In the genomic region with DNA sequence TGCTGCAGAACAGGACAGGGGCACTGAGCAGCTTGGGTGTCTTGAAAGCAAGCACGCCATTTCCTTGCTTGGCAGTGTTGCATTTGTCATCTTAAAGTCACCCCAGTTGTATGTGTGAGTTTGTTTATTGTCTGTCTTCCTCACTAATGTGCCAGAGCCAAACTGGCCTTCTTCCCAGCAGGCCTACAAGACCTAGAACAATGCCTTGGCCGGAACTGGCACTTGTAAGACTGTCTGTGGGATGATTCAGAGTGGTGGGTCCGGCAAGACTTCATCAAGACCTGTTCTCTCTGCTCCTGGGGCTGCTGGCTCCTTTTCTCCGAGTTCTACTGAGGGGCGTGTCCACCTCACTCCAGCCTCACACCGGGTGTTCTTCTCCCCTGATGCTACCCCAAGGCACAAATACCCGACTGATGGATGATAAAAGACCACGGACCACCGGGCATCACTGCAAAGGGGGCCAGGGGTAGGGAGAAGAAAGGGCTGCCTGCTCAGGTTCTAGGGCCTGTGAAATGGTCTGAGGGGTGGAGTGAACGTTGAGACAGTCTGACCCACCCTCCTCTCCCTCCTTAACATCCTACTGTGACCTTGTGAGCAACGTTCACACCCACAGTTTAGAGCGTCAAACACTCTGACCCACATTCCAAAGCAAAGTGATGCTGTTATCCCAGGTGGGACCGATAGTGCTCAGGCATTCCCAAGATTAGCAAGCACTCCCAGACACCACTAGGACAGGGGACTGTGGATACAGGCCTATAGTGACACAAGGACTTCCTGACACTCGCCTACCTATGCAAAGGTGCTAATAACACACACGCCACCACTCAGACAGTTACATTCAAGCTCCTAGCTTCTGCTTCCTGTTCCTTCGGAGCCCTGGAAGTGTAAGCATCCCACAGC, we compare ENCODE assay signal across 10 mouse cellular contexts. TPM values are rescaled to one million over a fixed set of nuclear protein-coding genes. Genes with fewer than 3 reads are reported as not detected.
DNase-seq lines count a peak whose midpoint lies in the region; ATAC-seq lines count a peak whose summit lies in the region.
"Had no signal": no experiment of that assay in that cellular context is flagged by ENCODE, and none has a peak within 500 bp of the region (broad histone marks: within the 10 kb centered on the region; RNA-seq: fewer than 3 reads in every experiment).

No protein-coding gene starts in this region.

- H3K27me3 ChIP-seq in heart, embryonic 13.5 days (replicated peaks): peaks cover 20% of the 10 kb centered on the region
- H3K27me3 ChIP-seq in midbrain, embryonic 16.5 days (ENCODE audit: control insufficient read depth, insufficient read depth, low read depth, low read length): peaks cover 9% of the 10 kb centered on the region
- H3K27me3 ChIP-seq in midbrain, embryonic 15.5 days (replicated peaks): peaks cover 12% of the 10 kb centered on the region
- H3K27me3 ChIP-seq in limb, embryonic 12.5 days: peaks cover 10% of the 10 kb centered on the region

- H3K9ac ChIP-seq in heart, embryonic 13.5 days: peak overlapping the region; percentile 58; the same call in 1 of the 2 replicates
- H3K9ac ChIP-seq in midbrain, embryonic 16.5 days (ENCODE audit: low read depth, low read length): 0 out of 2 replicates have a peak overlapping the region, but pooled peaks have one; percentile 44
- no peak overlapping the region for H3K9ac ChIP-seq in midbrain, embryonic 15.5 days
- peak overlapping the region; percentile 40; the same call in 1 of the 2 replicates for H3K9ac ChIP-seq in limb, embryonic 12.5 days (replicated peaks)

- DNase-seq in heart, adult 8-10 months (ENCODE audit: low spot score): no peak
- DNase-seq in urinary bladder, adult 18-20 months (ENCODE audit: low spot score in 2 of 2): no peak
- DNase-seq in T-cell, adult 2 months (ENCODE audit: low spot score): no peak
- no peak for DNase-seq in spleen, postnatal 36 days (ENCODE audit: low spot score in 2 of 2)
- DNase-seq: thymus, adult 2 months had no signal

- ATAC-seq in heart, embryonic 13.5 days (ENCODE audit: extremely low read depth, insufficient number of reproducible peaks, low FRiP score, low TSS enrichment): no peak
- no peak for ATAC-seq in midbrain, embryonic 16.5 days
- no peak for ATAC-seq in midbrain, embryonic 15.5 days (replicated peaks)
- ATAC-seq in limb, embryonic 12.5 days (ENCODE audit: insufficient number of reproducible peaks, insufficient read depth, low FRiP score, low TSS enrichment, low read depth): no peak

- no peaks in the 10 kb centered on the region for H3K9me3 ChIP-seq in heart, embryonic 13.5 days
- H3K9me3 ChIP-seq in midbrain, embryonic 16.5 days (replicated peaks; ENCODE audit: control insufficient read depth, low read length, poor library complexity, severe bottlenecking): no peaks in the 10 kb centered on the region
- no peaks in the 10 kb centered on the region for H3K9me3 ChIP-seq in midbrain, embryonic 15.5 days
- H3K9me3 ChIP-seq in limb, embryonic 12.5 days: no peaks in the 10 kb centered on the region
- H3K9me3 ChIP-seq: megakaryocyte, embryonic 14.5 days had no signal

- H3K4me2 ChIP-seq in heart, embryonic 13.5 days: no peak overlapping the region
- no peak overlapping the region for H3K4me2 ChIP-seq in midbrain, embryonic 16.5 days (ENCODE audit: low read length)
- no peak overlapping the region for H3K4me2 ChIP-seq in midbrain, embryonic 15.5 days
- H3K4me2 ChIP-seq in limb, embryonic 12.5 days: no peak overlapping the region

- peaks cover 44% of the 10 kb centered on the region for H3K4me1 ChIP-seq in heart, embryonic 13.5 days
- H3K4me1 ChIP-seq in midbrain, embryonic 16.5 days (ENCODE audit: control insufficient read depth, insufficient read depth, low read length): peaks cover 3% of the 10 kb centered on the region; the same call in 1 of the 2 replicates
- peaks cover 11% of the 10 kb centered on the region; the same call in 1 of the 2 replicates for H3K4me1 ChIP-seq in midbrain, embryonic 15.5 days
- peaks cover 47% of the 10 kb centered on the region for H3K4me1 ChIP-seq in limb, embryonic 12.5 days (replicated peaks)

- peaks cover 5% of the 10 kb centered on the region; the same call in 1 of the 2 replicates for H3K36me3 ChIP-seq in heart, embryonic 13.5 days
- H3K36me3 ChIP-seq in midbrain, embryonic 16.5 days (ENCODE audit: control insufficient read depth, insufficient read depth, low read length): no peaks in the 10 kb centered on the region
- no peaks in the 10 kb centered on the region for H3K36me3 ChIP-seq in midbrain, embryonic 15.5 days (replicated peaks)
- H3K36me3 ChIP-seq in limb, embryonic 12.5 days: no peaks in the 10 kb centered on the region

- H3K4me3 ChIP-seq in heart, embryonic 13.5 days: no peak overlapping the region
- no peak overlapping the region for H3K4me3 ChIP-seq in midbrain, embryonic 16.5 days (ENCODE audit: low read depth, low read length)
- H3K4me3 ChIP-seq in midbrain, embryonic 15.5 days: no peak overlapping the region
- H3K4me3 ChIP-seq in limb, embryonic 12.5 days (replicated peaks): no peak overlapping the region

- peak overlapping the region; percentile 66 for H3K27ac ChIP-seq in heart, embryonic 13.5 days (replicated peaks)
- no peak overlapping the region for H3K27ac ChIP-seq in midbrain, embryonic 16.5 days (ENCODE audit: low read length)
- no peak overlapping the region for H3K27ac ChIP-seq in midbrain, embryonic 15.5 days
- no peak overlapping the region for H3K27ac ChIP-seq in limb, embryonic 12.5 days

- WGBS in heart, embryonic 13.5 days: 21% methylated on average over 16 of the region's 16 CpGs
- WGBS in midbrain, embryonic 16.5 days: 27% methylated on average over 16 of the region's 16 CpGs
- 25% methylated on average over 16 of the region's 16 CpGs for WGBS in midbrain, embryonic 15.5 days
- WGBS in limb, embryonic 12.5 days: 26% methylated on average over 16 of the region's 16 CpGs

RNA-seq across cellular contexts. Expression of a gene that starts 7.8 kb away (rescaled TPM):
- polyA plus RNA-seq in heart, embryonic 13.5 days (2015; fragmentation: Nextera tagmentation; extraction: Ambion mirVana): 2.4 and 3.5 TPM in 2 replicates
- 1 to 10 TPM in 3 of 4 experiments, under 1 TPM in 1; 0.79 to 2.6 (median 2.0) TPM for total RNA-seq in heart, adult 8-10 months (2022)
- 1.5 and 1.8 TPM in 2 replicates for polyA plus RNA-seq in midbrain, embryonic 16.5 days (2015; fragmentation: Nextera tagmentation; extraction: Ambion mirVana)
- 0.91 and 1.6 TPM in 2 replicates for polyA plus RNA-seq in midbrain, embryonic 15.5 days (2015; fragmentation: Nextera tagmentation; extraction: Ambion mirVana)
- polyA plus RNA-seq in limb, embryonic 12.5 days (2016; fragmentation: Nextera tagmentation; extraction: Ambion mirVana): 2.4 and 2.5 TPM in 2 replicates

RNA-seq across cellular contexts. Expression of a gene that starts 9.8 kb away (rescaled TPM):
- 17.7 and 23.6 TPM in 2 replicates for polyA plus RNA-seq in heart, embryonic 13.5 days (2015; fragmentation: Nextera tagmentation; extraction: Ambion mirVana)
- total RNA-seq in heart, adult 8-10 months (2022): 1 to 10 TPM; 6.8 to 9.3 (median 8.7) TPM
- polyA plus RNA-seq in midbrain, embryonic 16.5 days (2015; fragmentation: Nextera tagmentation; extraction: Ambion mirVana): 16.0 and 16.5 TPM in 2 replicates
- 19.7 and 24.2 TPM in 2 replicates for polyA plus RNA-seq in midbrain, embryonic 15.5 days (2015; fragmentation: Nextera tagmentation; extraction: Ambion mirVana)
- 30.6 and 38.1 TPM in 2 replicates for polyA plus RNA-seq in limb, embryonic 12.5 days (2016; fragmentation: Nextera tagmentation; extraction: Ambion mirVana)

RNA-seq across cellular contexts. Expression of a gene that starts 17.0 kb away (rescaled TPM):
- polyA plus RNA-seq in heart, embryonic 13.5 days (2015; fragmentation: Nextera tagmentation; extraction: Ambion mirVana): 29.5 and 33.5 TPM in 2 replicates
- 10 to 100 TPM; 13.0 to 17.6 (median 15.6) TPM for total RNA-seq in heart, adult 8-10 months (2022)
- polyA plus RNA-seq in midbrain, embryonic 16.5 days (2015; fragmentation: Nextera tagmentation; extraction: Ambion mirVana): 26.8 and 36.2 TPM in 2 replicates
- polyA plus RNA-seq in midbrain, embryonic 15.5 days (2015; fragmentation: Nextera tagmentation; extraction: Ambion mirVana): 40.0 and 44.4 TPM in 2 replicates
- 48.3 and 49.5 TPM in 2 replicates for polyA plus RNA-seq in limb, embryonic 12.5 days (2016; fragmentation: Nextera tagmentation; extraction: Ambion mirVana)

RNA-seq across cellular contexts. Expression of a gene that starts 19.4 kb away (rescaled TPM):
- polyA plus RNA-seq in heart, embryonic 13.5 days (2015; fragmentation: Nextera tagmentation; extraction: Ambion mirVana): 1.4 and 1.7 TPM in 2 replicates
- 1 to 10 TPM; 2.4 to 3.4 (median 2.6) TPM for total RNA-seq in heart, adult 8-10 months (2022)
- 2.9 and 4.2 TPM in 2 replicates for polyA plus RNA-seq in midbrain, embryonic 16.5 days (2015; fragmentation: Nextera tagmentation; extraction: Ambion mirVana)
- polyA plus RNA-seq in midbrain, embryonic 15.5 days (2015; fragmentation: Nextera tagmentation; extraction: Ambion mirVana): 3.6 and 4.2 TPM in 2 replicates
- polyA plus RNA-seq in limb, embryonic 12.5 days (2016; fragmentation: Nextera tagmentation; extraction: Ambion mirVana): 2.4 and 4.1 TPM in 2 replicates

RNA-seq across cellular contexts. Expression of a gene that starts 19.5 kb away (rescaled TPM):
- polyA plus RNA-seq in heart, embryonic 13.5 days (2015; fragmentation: Nextera tagmentation; extraction: Ambion mirVana): 41.4 and 49.5 TPM in 2 replicates
- total RNA-seq in heart, adult 8-10 months (2022): 10 to 100 TPM; 45.0 to 47.2 (median 45.6) TPM
- polyA plus RNA-seq in midbrain, embryonic 16.5 days (2015; fragmentation: Nextera tagmentation; extraction: Ambion mirVana): 82.9 and 102 TPM in 2 replicates
- polyA plus RNA-seq in midbrain, embryonic 15.5 days (2015; fragmentation: Nextera tagmentation; extraction: Ambion mirVana): 78.8 and 80.6 TPM in 2 replicates
- polyA plus RNA-seq in limb, embryonic 12.5 days (2016; fragmentation: Nextera tagmentation; extraction: Ambion mirVana): 42.3 and 44.8 TPM in 2 replicates
